Mouse (Mus musculus): ENCODE measurements around the gene Sptb.

The Sptb gene

DNA sequence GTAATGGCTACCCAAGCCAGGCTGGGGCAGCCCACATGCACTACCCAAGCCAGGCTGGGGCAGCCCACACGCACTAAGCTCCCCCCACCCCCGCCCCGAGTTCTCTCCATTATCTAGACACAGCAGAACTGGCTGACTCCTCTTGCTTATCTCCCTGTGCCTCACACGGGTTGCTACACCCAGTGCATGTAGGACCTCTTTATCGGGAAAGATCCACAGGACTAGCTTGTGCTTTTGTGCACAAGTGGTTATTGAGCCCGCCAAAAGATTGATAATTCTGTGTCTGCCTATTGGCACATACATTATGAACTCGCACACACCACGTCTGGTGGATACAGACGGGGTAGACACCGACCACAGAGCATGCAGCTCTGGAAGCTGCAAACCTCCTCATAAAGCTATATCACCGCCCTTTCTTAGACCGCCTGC is 36.5 kb downstream of the Sptb start:
- DNase-seq (ENCODE audit: low read depth) = no peak

DNA sequence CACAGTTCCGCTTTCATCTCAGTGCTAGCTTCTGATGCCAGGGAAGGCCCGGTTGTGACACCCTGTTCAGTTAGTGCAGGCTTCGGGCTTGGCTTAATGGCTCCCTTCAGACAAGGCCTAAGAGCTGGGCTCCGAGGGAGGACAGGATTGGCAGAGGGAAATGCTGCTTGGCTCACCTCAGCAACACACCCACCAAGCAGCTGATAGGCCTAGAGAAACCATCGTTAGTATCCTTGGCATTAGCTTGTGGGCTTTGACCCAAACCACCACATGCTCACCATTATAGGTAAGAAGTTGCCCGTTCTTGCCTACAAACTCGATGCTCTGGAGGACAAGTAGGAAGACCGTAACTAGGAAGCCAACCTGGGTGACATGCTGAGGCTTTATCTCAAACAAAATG is 38.3 kb downstream of the Sptb start:
- no peak for DNase-seq (ENCODE audit: low read depth)

DNA sequence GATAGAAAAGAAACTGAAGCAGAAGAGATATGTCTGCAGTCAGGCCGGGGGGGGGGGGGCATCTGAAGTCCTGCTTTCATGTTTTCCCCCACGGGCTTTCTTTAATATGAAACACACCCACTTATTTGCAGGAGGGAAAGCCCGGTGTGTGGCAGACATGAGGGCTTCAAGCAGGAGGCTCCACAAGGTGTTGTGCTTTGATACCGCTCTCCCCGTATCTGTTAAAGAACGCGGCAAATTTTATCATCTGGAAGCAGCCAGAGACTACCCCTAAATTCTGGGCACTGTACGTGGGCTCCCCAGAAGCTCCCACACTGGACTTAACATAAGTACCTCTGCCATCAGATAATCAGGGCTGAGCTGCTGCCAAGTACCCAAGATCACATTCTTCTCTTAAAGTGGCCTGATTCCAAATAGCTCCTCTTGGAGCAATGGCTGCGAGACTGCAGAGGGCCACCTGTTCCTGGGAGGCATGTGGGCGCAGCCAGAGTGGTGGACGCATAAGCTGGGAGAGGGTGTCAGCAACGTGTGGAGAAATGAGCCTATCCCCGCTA is 39.7 kb downstream of the Sptb start:
- no peak for DNase-seq (ENCODE audit: low read depth)

DNA sequence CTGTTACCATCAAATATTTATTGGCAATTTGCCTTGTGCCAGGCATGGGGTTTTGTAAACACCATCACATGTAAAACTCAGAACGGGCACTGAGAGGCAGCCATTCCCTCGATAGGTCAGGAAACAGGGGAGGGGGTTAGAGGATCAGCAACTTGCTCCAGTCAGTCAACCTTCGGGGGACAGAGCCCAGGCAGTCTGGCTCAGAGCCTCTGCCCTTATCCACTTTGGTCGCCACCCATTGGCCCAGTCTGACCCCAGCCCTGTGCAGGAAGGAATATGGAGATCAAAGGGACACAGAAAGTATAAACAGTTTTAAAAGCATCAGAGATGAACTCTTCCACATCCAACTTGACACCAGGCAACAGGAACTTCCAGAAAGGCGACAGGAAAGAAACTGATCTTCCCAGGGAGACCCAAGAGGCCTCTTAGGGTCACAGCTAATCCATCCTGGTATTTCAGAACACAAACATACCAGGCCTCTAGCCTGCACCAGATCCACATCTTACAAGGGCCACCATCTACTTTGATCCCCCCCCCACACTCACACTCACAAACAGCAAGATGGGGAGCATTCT is 40.3 kb downstream of the Sptb start:
- DNase-seq (ENCODE audit: low read depth) = no peak

DNA sequence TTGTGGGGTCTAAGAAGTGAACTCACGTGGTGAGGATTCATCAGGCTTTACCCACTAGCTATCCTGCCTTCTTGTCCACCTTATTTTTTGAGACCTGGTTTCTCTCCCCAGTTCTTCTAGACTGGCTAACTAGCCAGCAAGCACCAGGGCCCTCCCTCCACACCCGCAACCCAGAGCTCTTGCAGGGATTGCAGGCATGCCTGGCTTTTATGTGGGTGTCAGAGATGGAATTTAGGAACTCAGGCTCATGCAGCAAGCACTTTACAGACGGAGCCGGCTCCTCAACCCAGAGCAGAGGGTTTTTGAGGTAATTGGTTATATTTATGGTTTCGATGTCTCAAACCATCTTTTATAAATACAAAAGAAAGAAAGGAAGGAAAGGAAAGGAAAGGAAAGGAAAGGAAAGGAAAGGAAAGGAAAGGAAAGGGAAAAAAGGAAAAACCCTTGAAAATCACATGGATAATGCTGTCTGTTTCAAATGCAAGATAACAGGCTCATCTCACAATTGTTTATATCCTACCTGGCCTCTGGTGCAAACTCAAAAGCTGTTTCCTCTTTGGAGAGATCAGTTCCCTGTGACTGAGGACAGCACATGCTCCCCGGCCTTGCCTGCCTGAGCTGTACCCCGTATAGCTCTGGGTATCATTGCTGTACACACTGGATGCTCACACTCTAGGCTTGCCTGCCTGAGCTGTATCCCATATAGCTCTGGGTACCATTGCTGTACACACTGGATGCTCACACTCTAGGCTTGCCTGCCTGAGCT is 41.5 kb downstream of the Sptb start:
- DNase-seq (ENCODE audit: low read depth) = no peak

DNA sequence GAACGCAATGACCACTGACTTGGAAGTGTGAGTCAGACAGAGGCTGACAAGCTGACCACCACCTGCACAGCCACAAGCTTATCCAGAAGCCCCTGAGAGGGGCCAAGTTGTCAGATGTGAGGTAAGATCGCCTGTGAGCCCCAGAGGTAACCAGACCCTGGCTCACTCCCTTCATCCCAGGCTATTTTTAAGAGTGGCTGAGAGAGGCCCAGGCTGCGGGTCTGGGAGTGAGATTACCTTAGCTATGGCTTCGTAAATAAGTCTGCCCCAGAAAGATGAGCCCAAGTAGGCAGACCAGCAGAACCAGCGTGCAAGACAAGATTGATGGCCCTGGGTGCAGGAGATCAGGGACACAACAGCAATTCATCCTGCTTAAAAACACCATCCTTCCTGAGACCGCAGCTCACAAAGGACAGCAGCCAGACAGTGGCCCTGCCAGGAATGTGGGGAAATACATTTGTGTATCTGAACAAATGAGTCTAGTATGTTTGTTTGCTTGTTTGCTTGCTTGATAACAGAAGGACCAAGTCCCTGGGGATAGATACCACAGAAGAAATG is 58.5 kb downstream of the Sptb start:
- no peak for DNase-seq (ENCODE audit: low read depth)

DNA sequence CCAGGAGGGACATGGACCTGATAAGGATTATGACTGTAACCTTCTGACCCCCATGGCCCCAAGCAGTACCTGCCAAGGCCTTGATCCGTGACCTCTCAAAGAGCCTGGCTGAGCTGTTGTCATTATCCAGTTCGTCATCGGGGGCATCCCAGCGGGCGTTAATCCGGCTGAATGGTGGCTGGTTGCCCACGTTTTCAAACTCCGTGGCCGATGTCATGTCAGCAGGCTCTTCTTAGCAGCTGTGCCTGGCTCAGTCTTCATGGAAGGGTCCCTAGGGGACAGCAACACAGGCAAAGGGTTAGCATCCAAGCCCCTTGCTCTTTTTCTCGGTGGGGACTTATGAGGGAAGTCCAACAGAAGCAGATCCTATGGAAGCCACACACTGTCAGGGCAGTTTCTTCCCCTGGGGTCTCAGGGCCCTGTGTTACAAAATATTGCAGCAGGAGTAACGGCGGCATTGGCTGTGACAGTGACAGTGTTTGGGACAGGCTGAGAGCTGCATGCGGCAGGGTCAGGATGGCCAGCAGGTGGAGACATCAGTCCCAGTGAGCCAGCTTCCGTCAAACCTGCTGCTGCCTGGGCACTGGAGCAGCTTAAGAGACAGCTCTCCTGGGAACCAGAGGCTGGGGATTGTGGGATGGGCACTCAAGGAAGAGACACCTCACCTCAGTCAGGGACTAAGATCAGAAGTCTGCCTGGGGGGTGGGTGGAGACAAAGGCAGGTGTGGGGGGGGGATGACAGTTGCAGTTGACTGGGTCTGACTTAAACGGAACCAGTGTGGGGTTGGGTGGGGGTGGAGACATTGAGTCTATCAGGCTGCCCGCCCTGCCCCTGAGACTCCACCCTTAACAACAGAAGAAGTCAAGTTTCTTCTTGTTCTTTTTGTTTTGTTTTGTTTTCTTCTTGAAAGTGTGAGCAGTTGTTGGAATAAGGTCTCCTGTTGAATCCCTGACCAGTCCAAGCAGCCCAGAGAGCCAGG is 60.3 kb downstream of the Sptb start:
- DNase-seq (ENCODE audit: low read depth) = peak; percentile 79

DNA sequence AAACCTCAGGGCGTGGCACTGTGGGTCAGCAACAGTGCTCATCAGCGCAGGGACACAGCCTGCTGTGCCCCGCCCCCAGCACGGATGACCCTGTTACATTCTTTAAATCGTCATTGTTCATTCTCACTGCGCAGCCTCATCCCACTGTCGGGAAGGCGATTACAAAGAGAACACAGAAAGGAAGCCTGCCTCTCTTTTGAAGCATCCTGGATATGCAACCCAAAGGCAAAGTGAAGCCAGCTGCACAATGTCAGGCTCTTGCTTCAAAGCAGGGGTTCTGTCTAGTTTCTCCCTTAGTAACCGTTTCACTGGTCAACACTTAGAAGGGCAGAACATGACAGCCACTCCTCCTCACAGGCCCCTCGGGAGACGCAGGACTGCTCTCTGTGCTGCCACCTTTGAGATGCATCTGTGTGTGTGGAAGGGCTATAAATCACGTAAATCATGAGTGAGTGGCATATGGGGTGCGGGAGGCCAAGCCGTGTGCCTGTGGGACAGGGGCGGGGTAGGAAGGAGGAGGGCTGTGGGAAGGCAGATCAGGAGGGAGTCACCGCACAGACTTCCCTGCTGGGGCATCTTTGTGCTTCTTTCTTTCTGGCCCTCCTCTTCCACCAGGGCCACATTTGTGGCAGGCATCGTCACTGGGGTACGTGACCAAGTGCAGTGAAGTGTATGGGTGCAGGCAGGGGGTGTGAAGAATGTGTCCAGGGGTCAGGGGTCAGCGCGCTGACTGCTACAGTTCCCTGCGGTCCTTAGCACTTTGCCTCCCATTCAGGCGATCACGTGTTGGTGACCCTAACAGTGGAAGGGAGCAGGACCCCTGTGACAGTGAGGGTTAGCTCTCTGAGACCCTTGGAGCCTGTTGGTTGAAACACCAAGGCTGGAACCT is 64.9 kb downstream of the Sptb start:
- DNase-seq (ENCODE audit: low read depth) = no peak

DNA sequence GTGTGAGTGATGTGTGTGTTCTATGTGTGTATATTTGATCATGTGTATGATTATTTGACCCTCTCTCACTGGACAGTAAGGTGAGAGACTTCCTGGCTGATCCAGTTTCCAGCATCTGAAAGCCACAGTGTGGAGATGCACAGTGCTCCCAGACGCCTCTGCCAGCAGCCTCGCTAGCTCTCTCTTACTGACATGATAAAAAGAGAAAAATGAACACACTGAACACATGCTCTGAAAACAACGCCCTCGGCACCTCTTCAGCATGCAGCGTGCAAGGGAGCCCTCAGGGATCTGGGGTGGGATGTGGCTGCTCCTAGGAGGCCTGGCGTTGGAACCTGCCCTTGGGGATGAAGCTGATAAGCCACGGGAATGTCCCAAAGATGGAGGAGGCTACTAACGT is 66.7 kb downstream of the Sptb start:
- no peak for DNase-seq (ENCODE audit: low read depth)

DNA sequence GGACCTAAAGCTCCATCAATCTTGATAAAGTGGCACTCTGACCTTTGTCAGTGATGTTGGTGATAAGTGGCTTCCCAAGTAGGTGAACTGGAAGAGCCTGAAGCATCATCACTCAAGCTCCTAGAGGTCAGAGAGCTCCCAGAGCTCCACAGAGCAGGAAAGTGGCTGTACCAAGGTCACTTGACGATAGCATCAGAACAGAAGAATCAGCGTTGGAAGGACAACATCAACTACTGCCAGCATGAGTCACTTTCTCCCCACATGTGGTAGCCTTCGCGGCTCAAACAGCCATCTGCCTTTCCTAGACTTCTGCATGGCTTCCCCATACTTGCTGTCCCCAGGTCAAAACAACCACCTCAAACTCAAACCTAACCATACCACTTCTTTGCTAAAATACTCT is 67.7 kb downstream of the Sptb start:
- DNase-seq (ENCODE audit: low read depth) = no peak

DNA sequence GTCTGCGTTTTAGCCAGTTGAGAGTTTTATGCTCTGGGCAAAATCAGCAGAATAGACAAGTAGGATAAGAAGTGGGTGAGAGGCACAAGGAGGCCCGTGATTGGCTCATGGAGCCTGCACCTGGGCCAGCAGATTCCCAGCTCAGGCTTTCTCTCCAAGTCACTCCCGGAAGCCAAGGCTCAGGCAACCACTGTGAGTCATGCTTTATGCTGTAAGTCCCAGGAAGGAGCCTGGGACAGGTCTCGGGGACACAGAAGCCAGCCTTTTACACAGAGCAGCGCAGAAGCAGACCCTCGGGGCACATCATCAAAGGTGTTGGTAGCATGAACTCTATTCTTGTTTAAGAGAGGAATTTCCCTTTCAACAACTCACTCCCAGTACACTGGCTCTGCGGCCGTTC is 69.7 kb downstream of the Sptb start:
- DNase-seq (ENCODE audit: low read depth) = no peak

DNA sequence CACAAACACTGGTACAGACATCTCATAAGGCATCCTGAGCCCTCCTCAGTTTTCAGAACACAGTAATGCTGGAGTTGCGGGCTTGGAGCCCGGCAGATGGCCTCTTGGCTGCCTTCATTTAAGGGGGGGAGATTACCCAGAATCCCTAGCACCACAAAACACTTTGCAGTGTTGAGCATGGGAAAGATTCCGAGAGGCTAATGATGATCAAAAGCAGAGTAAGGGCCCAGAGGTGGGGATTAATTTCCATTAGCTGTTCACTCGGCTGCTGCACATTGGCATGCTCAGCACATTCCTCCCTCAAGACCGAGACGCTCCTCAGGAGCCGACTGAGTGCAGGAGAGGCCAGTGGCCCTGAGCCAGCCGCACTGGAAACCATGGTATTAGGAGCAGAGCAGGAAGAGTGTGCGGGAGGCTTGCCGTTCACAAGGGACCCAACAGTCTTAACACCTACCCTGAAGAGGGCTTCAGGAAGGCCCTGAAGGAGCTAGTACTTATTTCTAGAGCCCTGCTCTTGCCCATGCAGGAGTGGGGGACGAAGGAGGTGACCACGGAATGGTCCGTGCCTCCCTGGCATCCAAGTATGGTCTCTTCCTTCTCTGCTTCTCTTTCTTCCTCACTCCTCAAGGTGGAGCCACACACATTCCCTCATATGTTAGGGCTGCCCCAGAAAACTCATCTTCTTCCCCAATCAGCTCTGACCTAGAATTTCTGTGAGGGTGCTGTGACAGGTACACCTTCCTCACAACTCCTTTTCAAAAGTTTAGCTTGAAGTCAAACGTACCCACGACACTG is 75.3 kb downstream of the Sptb start:
- no peak for DNase-seq (ENCODE audit: low read depth)

DNA sequence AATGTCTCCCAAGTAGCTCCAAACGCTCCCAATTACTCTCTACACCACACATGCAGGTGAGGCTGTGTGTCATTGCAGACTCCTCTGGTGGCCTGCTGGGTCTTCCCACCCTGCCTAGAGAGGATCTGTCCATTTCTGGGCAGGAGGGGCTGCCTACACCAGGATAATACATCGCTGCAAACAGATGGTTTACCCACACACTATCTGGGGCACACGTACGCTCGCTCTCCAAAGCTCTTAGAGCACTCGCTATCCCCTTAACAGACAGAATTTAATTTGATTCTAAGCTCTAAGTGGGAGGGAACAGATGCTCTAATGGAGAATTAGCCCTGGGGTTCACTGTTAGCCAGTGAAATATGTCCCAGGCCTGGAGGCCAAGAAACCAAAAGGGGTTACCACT is 87.0 kb downstream of the Sptb start:
- DNase-seq (ENCODE audit: low read depth) = no peak

DNA sequence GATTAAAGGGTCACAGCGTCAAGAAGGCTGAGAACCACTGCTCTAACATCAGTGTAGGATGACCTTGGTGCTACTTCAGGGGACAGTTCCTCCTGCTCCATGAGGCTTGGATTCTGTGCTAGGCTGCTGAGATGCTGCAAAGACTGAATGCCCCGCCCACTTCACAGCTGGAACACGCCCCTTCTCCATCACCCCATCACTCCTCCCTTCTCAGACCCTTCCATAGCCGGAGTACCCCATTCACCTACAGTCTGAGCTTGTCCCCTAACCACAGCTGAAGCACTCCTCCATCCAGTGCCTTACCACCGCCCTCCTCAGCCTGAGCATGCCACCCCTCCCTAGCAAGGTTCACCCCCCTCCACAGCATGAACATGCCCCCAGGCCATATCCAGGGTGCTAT is 90.5 kb downstream of the Sptb start:
- DNase-seq (ENCODE audit: low read depth) = no peak

DNA sequence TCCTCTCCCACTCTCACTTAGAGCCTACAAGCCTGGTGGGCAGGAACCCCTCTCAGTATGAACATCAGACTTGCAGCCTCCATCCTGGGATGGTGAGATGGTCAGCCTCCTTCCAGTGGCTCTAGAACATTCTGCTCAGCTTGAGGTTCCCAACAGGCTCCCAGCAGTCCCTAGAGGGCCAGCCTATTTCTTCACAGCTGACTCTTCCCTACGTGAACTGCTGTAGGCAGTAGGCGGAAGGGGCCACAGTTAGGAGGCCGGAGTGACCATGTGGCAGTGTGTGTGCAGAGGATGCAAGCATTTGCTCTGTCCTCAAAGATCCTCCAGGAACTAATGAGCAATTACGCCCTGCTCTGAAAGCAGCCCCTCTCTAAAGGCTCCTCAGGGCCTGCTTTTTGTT is 92.2 kb downstream of the Sptb start:
- DNase-seq (ENCODE audit: low read depth) = no peak

DNA sequence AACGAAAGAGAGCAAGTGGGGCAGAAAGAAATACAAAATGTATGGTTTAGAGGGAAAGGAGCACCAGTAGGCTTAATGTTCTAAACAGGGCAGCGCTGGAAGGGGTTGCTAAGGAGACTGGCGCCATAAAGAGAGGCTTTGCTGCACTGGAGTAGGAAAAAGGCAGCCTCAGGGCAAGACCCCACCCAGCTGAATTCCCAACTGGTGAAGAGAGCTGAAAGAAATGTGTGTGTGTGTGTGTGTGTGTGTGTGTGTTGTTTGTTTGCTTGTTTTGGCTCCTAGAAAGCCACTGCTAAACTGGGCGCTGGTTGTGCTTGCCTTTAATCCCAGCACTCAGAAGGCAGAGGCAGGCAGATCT is 94.8 kb downstream of the Sptb start:
- no peak for DNase-seq (ENCODE audit: low read depth)

DNA sequence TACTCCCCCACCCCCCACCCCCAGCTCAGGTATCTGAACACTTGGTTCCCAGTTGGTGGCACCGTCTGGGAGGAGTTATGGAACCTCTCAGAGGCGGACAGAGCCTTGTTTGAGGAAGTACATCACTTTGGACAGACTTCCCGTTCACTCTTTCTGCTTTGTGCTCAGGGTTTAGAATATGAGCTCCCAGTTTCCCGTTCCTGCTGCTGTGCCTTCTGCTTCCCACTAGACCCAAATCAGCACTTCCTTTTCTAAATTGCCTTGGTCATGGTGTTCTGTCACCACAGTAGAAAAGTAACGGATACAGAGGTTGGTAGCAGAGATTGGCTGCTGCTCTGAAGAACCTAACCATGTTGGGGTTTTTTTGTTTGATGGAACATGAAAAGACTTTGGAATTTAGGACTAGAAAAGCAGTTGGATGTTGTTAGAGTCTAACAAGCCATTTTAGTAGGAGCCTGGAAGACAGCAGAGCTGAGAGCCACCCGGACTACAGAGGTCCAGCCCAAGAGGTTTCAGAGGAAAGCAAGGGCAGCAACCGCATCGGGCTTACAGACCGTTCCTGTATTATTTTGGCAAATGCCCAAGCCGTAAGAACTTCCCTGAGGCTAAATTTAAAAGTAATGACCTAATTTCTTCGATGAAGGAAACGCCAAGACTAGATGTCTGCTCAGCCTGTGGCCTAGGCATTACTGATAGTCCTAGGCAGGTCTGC is 95.3 kb downstream of the Sptb start:
- DNase-seq (ENCODE audit: low read depth) = no peak

DNA sequence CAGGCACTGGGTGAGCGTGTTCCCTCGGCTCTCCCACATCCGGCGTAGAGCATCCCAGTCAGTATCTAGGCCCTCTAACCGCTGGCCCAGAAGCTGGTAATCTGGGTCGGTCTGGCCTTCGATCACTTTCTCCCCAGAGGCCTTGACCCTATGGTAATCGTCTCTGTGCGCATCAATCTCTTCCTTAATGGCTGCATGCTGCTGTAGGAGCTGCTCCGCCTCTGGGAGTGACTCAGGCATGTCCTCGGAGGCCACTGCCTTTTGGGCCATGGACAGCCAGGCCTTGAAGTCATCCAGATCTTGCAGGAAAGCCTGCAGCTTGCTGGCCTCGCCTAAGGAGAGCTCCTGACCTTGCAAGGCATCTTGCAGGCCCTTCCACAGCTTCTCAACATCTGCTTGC is 97.7 kb downstream of the Sptb start:
- no peak for DNase-seq (ENCODE audit: low read depth)

DNA sequence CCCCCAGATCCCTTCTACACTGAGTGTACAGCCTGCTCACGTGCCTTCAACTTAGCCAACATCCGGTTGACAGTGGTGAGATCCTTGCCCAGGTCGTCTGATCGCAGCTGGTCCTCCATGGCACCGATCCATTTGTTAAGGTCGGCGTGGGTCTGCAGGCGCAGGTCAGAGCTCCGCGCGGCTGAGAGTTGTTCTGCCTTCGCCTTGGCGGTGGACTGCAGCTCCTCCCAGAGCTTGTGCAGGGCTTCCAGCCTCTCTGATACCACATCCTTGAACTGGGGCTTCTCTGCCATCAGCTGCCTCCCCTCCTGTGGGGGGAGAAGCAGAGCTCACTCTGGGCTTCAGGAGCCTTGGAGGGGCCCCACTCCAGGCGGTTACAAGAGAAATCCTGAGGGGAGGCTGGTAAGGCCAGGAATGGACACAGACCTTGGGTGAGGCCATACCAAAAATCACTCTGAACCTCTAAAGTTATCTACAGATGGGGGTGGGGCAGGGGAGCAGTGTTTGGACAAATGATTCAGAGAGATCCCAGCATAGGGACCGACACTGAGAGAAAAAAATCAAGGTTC is 101.3 kb downstream of the Sptb start:
- no peak for DNase-seq (ENCODE audit: low read depth)

DNA sequence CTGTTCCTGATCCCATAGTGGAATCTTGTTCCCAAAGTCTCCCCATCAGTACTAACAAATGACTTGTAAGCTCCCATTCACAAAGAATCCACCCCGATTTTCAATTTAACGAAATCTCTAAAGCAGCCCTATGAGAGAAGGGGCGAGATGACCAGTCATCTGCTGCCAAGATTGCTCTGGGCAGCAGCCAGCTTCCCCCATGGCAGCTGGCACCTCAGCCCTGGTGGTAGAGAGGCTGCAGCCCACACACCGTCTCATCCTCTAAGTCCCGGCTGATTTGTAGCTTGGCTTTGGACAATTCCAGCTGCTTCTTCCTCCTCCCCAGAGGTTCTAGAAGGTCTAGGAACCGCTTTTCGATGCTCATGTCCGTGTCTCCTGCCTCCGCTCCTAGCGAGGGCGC is 102.1 kb downstream of the Sptb start:
- DNase-seq (ENCODE audit: low read depth) = no peak
